Mouse (Mus musculus): Measurements from ENCODE around the gene Abcf1.

DNA sequence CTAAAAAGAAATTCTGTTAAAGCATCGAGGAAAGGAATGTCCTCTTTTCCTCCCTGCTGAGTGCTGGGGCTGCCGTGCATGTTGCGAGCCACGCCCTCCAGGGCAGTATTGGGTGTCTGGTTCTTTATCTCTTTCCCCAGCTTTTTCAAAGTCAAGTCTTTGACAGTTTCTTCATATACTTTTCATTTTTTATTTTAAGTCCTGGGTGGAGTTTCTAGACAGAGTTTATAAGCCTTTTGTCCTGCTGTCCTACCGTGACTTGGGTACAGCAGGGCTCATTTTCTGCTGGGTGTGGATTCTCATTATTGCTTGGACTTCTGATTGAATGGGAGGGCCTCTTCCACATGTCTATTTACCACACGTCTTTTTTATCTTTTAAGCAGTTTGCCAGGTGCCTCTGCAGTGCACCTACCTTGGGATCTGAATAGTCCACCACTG is 49.7 kb downstream of the Abcf1 start:
- TF ChIP-seq CTCF (IDR thresholded peaks at IDR 0.05; ENCODE audit: low read depth, low read length), result no peak
- no peak for TF ChIP-seq POLR2A (IDR thresholded peaks at IDR 0.05; ENCODE audit: borderline replicate concordance, low read depth, low read length)

Data from bone marrow macrophage, adult 2 months (primary cell).